Mouse (Mus musculus) cortical plate, adult 2 months (tissue): Measurements from ENCODE around the gene Dnah1.

Experiments
- CTCF ChIP-seq: fragments of 200-500 bp; IDR thresholded peaks from 2 replicates; pipeline ENCODE4 v1.5.1; 2011; ENCODE audit warnings: mild to moderate bottlenecking, control low read depth, low read length; ENCODE audit not compliant: insufficient read depth; ENCODE audit errors: extremely low read depth
- POLR2A ChIP-seq: fragments of 200-500 bp; IDR thresholded peaks from 2 replicates; pipeline ENCODE4 v1.6.1; 2011; ENCODE audit warnings: mild to moderate bottlenecking, low read length, control low read depth; ENCODE audit not compliant: insufficient read depth; ENCODE audit errors: extremely low read depth

GRCm38 (mm10) chr14:31226978-31227377 is 96.7 kb downstream of the Dnah1 start:
- TF ChIP-seq POLR2A (no peak), CTCF (no peak)
